In the genomic region with DNA sequence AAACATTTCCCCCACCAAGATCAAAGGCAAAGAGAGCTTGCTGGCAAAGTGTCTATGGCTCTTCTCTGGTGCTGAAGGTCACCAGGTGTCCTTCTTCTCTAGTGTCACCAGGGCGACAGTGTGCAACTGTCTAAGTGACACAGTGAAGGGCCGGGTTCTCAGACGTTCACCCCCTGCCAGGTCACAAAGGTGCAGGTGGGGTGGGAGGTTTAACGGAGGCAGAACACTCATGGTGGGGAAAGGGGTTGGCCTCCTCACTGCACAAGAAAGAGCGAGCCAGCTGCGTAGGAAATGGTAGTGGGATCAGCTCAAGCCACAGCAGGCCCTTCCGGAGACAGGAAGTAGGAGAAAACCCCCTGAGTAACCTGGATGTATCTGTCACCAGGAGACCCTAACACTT, we compare ENCODE assay signal across 10 mouse cellular contexts.
DNase-seq lines count a peak whose midpoint lies in the region; ATAC-seq and TF ChIP-seq lines count a peak whose summit lies in the region.
"Had no signal": no experiment of that assay in that cellular context is flagged by ENCODE, and none has a peak within 500 bp of the region (broad histone marks: within the 10 kb centered on the region; RNA-seq: fewer than 3 reads in every experiment).

No protein-coding gene starts in this region.

- H3K4me1 ChIP-seq in heart, adult 2 months (ENCODE audit: control insufficient read depth, insufficient read depth, low read length), result peaks cover 15% of the 10 kb centered on the region
- peaks cover 79% of the 10 kb centered on the region for H3K4me1 ChIP-seq in liver, embryonic 12.5 days
- H3K4me1 ChIP-seq in liver, embryonic 11.5 days (replicated peaks; ENCODE audit: control insufficient read depth, insufficient read depth, low read length), result peaks cover 37% of the 10 kb centered on the region
- H3K4me1 ChIP-seq in hindbrain, embryonic 11.5 days (replicated peaks; ENCODE audit: control insufficient read depth, insufficient read depth, low read length), result peaks cover 12% of the 10 kb centered on the region

- no peak for TF ChIP-seq EP300 in heart, adult 2 months (IDR thresholded peaks at IDR 0.05; ENCODE audit: insufficient read depth, low read depth, low read length)

- no peak for TF ChIP-seq CTCF in heart, adult 2 months (IDR thresholded peaks at IDR 0.05)

- no peak for ATAC-seq in liver, embryonic 12.5 days
- ATAC-seq in liver, embryonic 11.5 days (replicated peaks; ENCODE audit: low FRiP score), result no peak
- ATAC-seq in hindbrain, embryonic 11.5 days (ENCODE audit: low FRiP score), result no peak

- WGBS in heart, adult 2 months, result 59% methylated on average over 7 of the region's 7 CpGs
- 37% methylated on average over 7 of the region's 7 CpGs for WGBS in liver, embryonic 12.5 days (ENCODE audit: insufficient replicate concordance)
- WGBS in liver, embryonic 11.5 days, result 52% methylated on average over 7 of the region's 7 CpGs
- WGBS in hindbrain, embryonic 11.5 days, result 57% methylated on average over 7 of the region's 7 CpGs

- peaks cover 8% of the 10 kb centered on the region for H3K36me3 ChIP-seq in heart, adult 2 months (ENCODE audit: control insufficient read depth, insufficient read depth, low read length)
- H3K36me3 ChIP-seq in liver, embryonic 12.5 days, result no peaks in the 10 kb centered on the region
- H3K36me3 ChIP-seq in liver, embryonic 11.5 days (ENCODE audit: control insufficient read depth, insufficient read depth, low read length), result no peaks in the 10 kb centered on the region
- no peaks in the 10 kb centered on the region for H3K36me3 ChIP-seq in hindbrain, embryonic 11.5 days (ENCODE audit: control insufficient read depth, insufficient read depth, low read length)
- H3K36me3 ChIP-seq: embryonic facial prominence, embryonic 13.5 days had no signal

- H3K4me3 ChIP-seq in heart, adult 2 months, result no peak overlapping the region
- H3K4me3 ChIP-seq in liver, embryonic 12.5 days, result no peak overlapping the region
- no peak overlapping the region for H3K4me3 ChIP-seq in liver, embryonic 11.5 days (ENCODE audit: low read depth, low read length)
- H3K4me3 ChIP-seq in hindbrain, embryonic 11.5 days (ENCODE audit: low read depth, low read length), result no peak overlapping the region
- H3K4me3 ChIP-seq: embryonic facial prominence, embryonic 13.5 days had no signal

- no peaks in the 10 kb centered on the region for H3K27me3 ChIP-seq in heart, adult 2 months (ENCODE audit: control insufficient read depth, insufficient read depth, low read length)
- no peaks in the 10 kb centered on the region for H3K27me3 ChIP-seq in liver, embryonic 12.5 days (replicated peaks)
- no peaks in the 10 kb centered on the region for H3K27me3 ChIP-seq in liver, embryonic 11.5 days (replicated peaks; ENCODE audit: control insufficient read depth, insufficient read depth, low read length)
- H3K27me3 ChIP-seq in hindbrain, embryonic 11.5 days (ENCODE audit: control insufficient read depth, insufficient read depth, low read length), result no peaks in the 10 kb centered on the region
- H3K27me3 ChIP-seq: embryonic facial prominence, embryonic 13.5 days had no signal

- H3K27ac ChIP-seq in heart, adult 2 months, result peak overlapping the region; percentile 58
- H3K27ac ChIP-seq in liver, embryonic 12.5 days, result 0 out of 2 replicates have a peak overlapping the region, but pooled peaks have one; percentile 7
- H3K27ac ChIP-seq in liver, embryonic 11.5 days (ENCODE audit: low read depth, low read length), result no peak overlapping the region
- peak overlapping the region; percentile 17; the same call in 1 of the 2 replicates for H3K27ac ChIP-seq in hindbrain, embryonic 11.5 days (ENCODE audit: low read depth, low read length)
- H3K27ac ChIP-seq: embryonic facial prominence, embryonic 13.5 days had no signal

- intact Hi-C loops in heart, adult 2 months (cut with DNase I), result no loop called here
- intact Hi-C loops in heart, postnatal 10 days (cut with DNase I), result no loop called here

- no peak for TF ChIP-seq POLR2A in heart, adult 2 months (IDR thresholded peaks at IDR 0.05; ENCODE audit: insufficient read depth, low read depth, low read length)

- H3K4me2 ChIP-seq in liver, embryonic 12.5 days, result no peak overlapping the region
- no peak overlapping the region for H3K4me2 ChIP-seq in liver, embryonic 11.5 days
- no peak overlapping the region for H3K4me2 ChIP-seq in hindbrain, embryonic 11.5 days (replicated peaks; ENCODE audit: low read depth, low read length)
- H3K4me2 ChIP-seq: embryonic facial prominence, embryonic 13.5 days had no signal

- no peak overlapping the region for H3K9ac ChIP-seq in heart, adult 2 months (ENCODE audit: low read depth, low read length)
- H3K9ac ChIP-seq in liver, embryonic 12.5 days, result no peak overlapping the region
- H3K9ac ChIP-seq in liver, embryonic 11.5 days (ENCODE audit: low read depth, low read length), result no peak overlapping the region
- no peak overlapping the region for H3K9ac ChIP-seq in hindbrain, embryonic 11.5 days (ENCODE audit: low read depth, low read length)
- H3K9ac ChIP-seq: embryonic facial prominence, embryonic 13.5 days had no signal

- DNase-seq in heart, adult 2 months, result peak; percentile 15 to 21
- DNase-seq in heart, postnatal 10 days, result no peak
- no peak for DNase-seq in liver, embryonic 11.5 days (ENCODE audit: low spot score)
- DNase-seq in hindbrain, embryonic 11.5 days (ENCODE audit: low spot score), result no peak
- DNase-seq in thymus, postnatal 14 days, result peak; percentile 82
- DNase-seq in MN1 (ENCODE audit: low spot score), result no peak
- no peak for DNase-seq in gastrocnemius, adult 18-20 months (ENCODE audit: low spot score)
- DNase-seq: cerebellum, adult 11-12 months had no signal

- H3K9me3 ChIP-seq in liver, embryonic 12.5 days (replicated peaks), result no peaks in the 10 kb centered on the region
- no peaks in the 10 kb centered on the region for H3K9me3 ChIP-seq in liver, embryonic 11.5 days (ENCODE audit: control insufficient read depth, low read length)
- no peaks in the 10 kb centered on the region for H3K9me3 ChIP-seq in hindbrain, embryonic 11.5 days (ENCODE audit: control insufficient read depth, low read length)
- H3K9me3 ChIP-seq: embryonic facial prominence, embryonic 13.5 days had no signal

- peaks cover 6% of the 10 kb centered on the region for H3K79me2 ChIP-seq in heart, adult 2 months (replicated peaks; ENCODE audit: control insufficient read depth, insufficient read depth, low read length)

Comparison
In these comparisons a context has a peak if more than half of its experiments do, and no peak if none do; other contexts are left out.
1. DNase-seq: peak in heart, adult 2 months (2 of 2) and thymus, postnatal 14 days (single experiment); none in heart, postnatal 10 days (0 of 2), liver, embryonic 11.5 days (single experiment), hindbrain, embryonic 11.5 days (single experiment), MN1 (single experiment) and gastrocnemius, adult 18-20 months (single experiment).